Mouse (Mus musculus) bone marrow, adult 2 months (tissue): ENCODE measurements around the gene Rab13.

ENCODE experiments used
- CTCF ChIP-seq: fragments of 200-500 bp; IDR thresholded peaks from 2 replicates; pipeline ENCODE4 v1.5.1; 2011; ENCODE audit warnings: low read length, control low read depth; ENCODE audit not compliant: control insufficient read depth, insufficient read depth
- POLR2A ChIP-seq: fragments of 200-500 bp; IDR thresholded peaks from 2 replicates; pipeline ENCODE4 v1.6.1; 2011; ENCODE audit warnings: low read depth, mild to moderate bottlenecking, control low read depth, low read length, borderline replicate concordance; ENCODE audit not compliant: control insufficient read depth

DNA sequence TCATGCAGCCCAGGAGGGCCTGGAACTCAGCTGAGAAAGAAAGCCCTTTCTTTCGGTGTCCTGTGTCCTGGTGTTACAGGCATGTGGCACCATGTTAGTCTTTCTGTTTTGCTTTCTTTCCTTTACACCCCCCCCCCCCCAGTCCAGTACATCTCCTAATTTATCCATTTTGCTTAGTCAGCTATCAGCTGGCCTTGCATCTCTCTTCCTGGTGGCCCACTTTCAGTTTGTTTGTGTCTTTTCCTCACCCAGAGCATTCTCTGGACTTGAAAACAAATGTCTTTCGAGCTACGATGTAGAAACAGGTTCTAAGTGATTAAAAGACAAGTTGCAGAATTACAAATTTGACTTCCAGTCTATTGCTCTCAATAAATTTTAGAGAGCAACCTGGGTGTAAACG lies 9.0 kb downstream of the Rab13 start:
- no peak for TF ChIP-seq POLR2A
- TF ChIP-seq CTCF: no peak
